Mouse (Mus musculus): ENCODE data around the gene Ostc. TPM values are rescaled to one million over a fixed set of nuclear protein-coding genes. Genes with fewer than 3 reads are reported as not detected.

Ostc gene
- polyA plus RNA-seq, 1 experiment from 2014 or later, result 403 TPM

DNA sequence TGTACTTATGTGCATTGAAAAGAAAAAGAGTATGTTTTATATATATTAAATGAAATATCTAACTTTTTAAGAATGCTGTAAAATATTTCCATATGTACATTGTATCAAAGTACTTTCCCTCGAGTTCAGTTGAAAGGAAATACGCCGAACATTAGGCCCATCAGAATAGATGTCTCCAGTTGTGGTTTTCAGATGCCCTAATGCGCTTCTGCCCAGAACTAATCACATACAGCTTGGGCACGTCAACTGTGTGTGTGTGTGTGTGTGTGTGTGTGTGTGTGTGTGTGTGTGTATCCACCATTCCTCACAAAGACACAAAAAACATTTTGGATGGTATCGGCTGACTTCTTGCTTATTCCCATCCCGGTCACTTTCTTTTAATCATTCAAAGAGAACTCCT, 7.3 kb upstream of the Ostc start:
- Histone ChIP-seq H3K27me3 (ENCODE audit: control insufficient read depth, insufficient read depth, low read length) (no peaks in the 10 kb centered on the region), H3K9me3 (replicated peaks; ENCODE audit: control insufficient read depth, low read length) (no peaks in the 10 kb centered on the region), H3K4me1 (ENCODE audit: control insufficient read depth, insufficient read depth, low read length) (no peaks in the 10 kb centered on the region), H3K9ac (replicated peaks; ENCODE audit: low read length) (no peak overlapping the region), H3K36me3 (replicated peaks; ENCODE audit: control insufficient read depth, insufficient read depth, low read depth, low read length) (no peaks in the 10 kb centered on the region), H3K27ac (replicated peaks; ENCODE audit: low read depth, low read length) (no peak overlapping the region), H3K4me3 (ENCODE audit: low read depth, low read length) (no peak overlapping the region), H3K4me2 (ENCODE audit: low read depth, low read length) (no peak overlapping the region)
- DNase-seq (ENCODE audit: low spot score) (no peak), ATAC-seq (replicated peaks; ENCODE audit: insufficient number of reproducible peaks, low FRiP score, low TSS enrichment, low read depth) (no peak)
- WGBS, result 72% methylated on average over 7 of the region's 7 CpGs

DNA sequence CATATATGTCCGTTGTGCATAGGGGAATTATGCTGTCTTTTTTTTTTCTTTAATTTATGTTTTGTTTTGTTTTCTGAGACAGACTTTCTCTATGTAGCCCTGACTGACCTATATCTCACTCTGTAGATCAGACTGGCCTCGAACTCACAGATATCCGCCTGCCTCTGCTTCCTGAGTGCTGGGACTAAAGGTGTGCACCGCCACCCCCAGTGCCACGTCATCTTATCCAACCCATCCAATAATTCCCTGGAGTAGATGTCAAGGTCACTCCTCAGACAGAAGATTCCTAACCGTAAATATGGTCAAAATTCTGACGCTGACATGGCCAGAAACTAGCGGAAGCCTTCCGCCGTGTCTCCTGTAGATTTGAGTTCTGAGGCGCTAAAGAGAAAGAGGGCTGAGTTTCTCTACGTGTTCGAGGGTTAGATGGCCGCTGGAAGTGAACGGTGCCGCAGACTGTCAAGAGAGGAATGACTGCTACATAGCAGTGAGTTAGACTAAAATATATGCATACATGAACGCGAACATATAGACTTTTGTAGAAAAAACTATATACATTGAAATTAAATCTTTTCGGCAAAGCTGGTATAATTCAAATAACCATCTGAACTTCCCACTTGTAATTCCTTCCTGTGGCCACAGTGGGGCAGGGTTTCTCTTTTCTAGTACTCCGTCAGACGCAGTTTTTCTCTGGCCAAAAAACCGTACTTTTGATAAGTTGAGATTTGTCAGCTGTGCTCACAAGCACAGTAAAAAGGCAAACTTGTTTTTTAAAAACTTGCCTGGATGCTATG, 5.7 kb upstream of the Ostc start:
- no peak for ATAC-seq (replicated peaks; ENCODE audit: insufficient number of reproducible peaks, low FRiP score, low TSS enrichment, low read depth)
- Histone ChIP-seq H3K4me2 (ENCODE audit: low read depth, low read length) (peak overlapping the region; percentile 43), H3K9ac (replicated peaks; ENCODE audit: low read length) (peak overlapping the region; percentile 25; the same call in 1 of the 2 replicates), H3K4me3 (ENCODE audit: low read depth, low read length) (peak overlapping the region; percentile 24; the same call in 1 of the 2 replicates), H3K27me3 (ENCODE audit: control insufficient read depth, insufficient read depth, low read length) (no peaks in the 10 kb centered on the region), H3K9me3 (replicated peaks; ENCODE audit: control insufficient read depth, low read length) (no peaks in the 10 kb centered on the region), H3K27ac (replicated peaks; ENCODE audit: low read depth, low read length) (no peak overlapping the region), H3K36me3 (replicated peaks; ENCODE audit: control insufficient read depth, insufficient read depth, low read depth, low read length) (no peaks in the 10 kb centered on the region), H3K4me1 (ENCODE audit: control insufficient read depth, insufficient read depth, low read length) (no peaks in the 10 kb centered on the region)
- WGBS, result 22% methylated on average over 22 of the region's 22 CpGs
- DNase-seq (ENCODE audit: low spot score), result peak; percentile 89

DNA sequence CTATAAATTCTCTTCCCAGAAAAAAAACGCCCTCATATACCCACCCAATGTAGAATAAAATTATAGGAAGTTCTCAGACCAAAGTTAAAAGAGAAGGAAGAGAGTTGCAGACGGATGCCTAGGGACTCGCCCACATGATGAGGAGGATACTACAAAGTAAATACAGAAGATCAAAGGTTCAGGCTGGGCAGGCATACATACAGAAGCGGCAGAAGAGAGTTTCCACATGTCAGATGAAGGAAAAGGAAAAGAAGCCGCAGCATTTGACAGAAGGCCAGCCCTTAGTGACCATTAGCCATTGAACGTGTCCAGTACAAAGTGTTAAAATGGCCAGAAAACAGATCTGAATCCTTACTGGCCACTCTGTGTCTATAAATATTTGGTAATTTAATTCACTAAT, 3.6 kb upstream of the Ostc start:
- no peaks in the 10 kb centered on the region for H3K9me3 ChIP-seq (replicated peaks; ENCODE audit: control insufficient read depth, low read length)
- 56% methylated on average over 6 of the region's 6 CpGs for WGBS
- H3K9ac ChIP-seq (replicated peaks; ENCODE audit: low read length), result no peak overlapping the region

DNA sequence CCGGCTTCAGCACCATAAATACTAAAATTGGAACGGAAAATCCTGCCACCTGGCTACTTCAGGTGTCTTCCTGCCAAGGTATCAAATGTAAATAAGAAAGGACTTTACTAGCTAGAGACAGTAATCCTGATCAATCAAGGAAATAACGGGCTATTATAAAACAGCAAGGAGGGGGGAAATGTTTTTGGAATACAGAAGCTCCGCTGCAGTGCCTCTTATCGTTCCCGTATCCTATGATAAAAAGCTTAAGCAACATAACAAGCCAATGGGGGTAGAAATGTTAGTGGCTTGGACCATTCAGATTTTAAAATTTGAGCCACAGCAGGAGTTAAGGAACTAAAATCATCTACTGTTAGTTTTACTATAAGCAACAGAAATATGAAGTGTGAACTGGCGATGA, 859 bp upstream of the Ostc start:
- Histone ChIP-seq H3K4me1 (ENCODE audit: control insufficient read depth, insufficient read depth, low read length) (no peaks in the 10 kb centered on the region), H3K36me3 (replicated peaks; ENCODE audit: control insufficient read depth, insufficient read depth, low read depth, low read length) (no peaks in the 10 kb centered on the region), H3K27me3 (ENCODE audit: control insufficient read depth, insufficient read depth, low read length) (no peaks in the 10 kb centered on the region), H3K4me2 (ENCODE audit: low read depth, low read length) (peak overlapping the region; percentile 33), H3K27ac (replicated peaks; ENCODE audit: low read depth, low read length) (no peak overlapping the region), H3K4me3 (ENCODE audit: low read depth, low read length) (peak overlapping the region; percentile 76; the same call in 1 of the 2 replicates), H3K9me3 (replicated peaks; ENCODE audit: control insufficient read depth, low read length) (no peaks in the 10 kb centered on the region), H3K9ac (replicated peaks; ENCODE audit: low read length) (no peak overlapping the region)
- DNase-seq (ENCODE audit: low spot score) (no peak), ATAC-seq (replicated peaks; ENCODE audit: insufficient number of reproducible peaks, low FRiP score, low TSS enrichment, low read depth) (no peak)
- 60% methylated on average over 7 of the region's 7 CpGs for WGBS

More for the DNA sequence above, 3.6 kb upstream of the Ostc start:
- H3K27ac ChIP-seq (replicated peaks; ENCODE audit: low read depth, low read length), result no peak overlapping the region
- DNase-seq (ENCODE audit: low spot score) (no peak), ATAC-seq (replicated peaks; ENCODE audit: insufficient number of reproducible peaks, low FRiP score, low TSS enrichment, low read depth) (no peak)
- H3K36me3 ChIP-seq (replicated peaks; ENCODE audit: control insufficient read depth, insufficient read depth, low read depth, low read length), result no peaks in the 10 kb centered on the region
- no peak overlapping the region for H3K4me2 ChIP-seq (ENCODE audit: low read depth, low read length)
- H3K4me1 ChIP-seq (ENCODE audit: control insufficient read depth, insufficient read depth, low read length), result no peaks in the 10 kb centered on the region
- H3K4me3 ChIP-seq (ENCODE audit: low read depth, low read length), result no peak overlapping the region
- no peaks in the 10 kb centered on the region for H3K27me3 ChIP-seq (ENCODE audit: control insufficient read depth, insufficient read depth, low read length)

DNA sequence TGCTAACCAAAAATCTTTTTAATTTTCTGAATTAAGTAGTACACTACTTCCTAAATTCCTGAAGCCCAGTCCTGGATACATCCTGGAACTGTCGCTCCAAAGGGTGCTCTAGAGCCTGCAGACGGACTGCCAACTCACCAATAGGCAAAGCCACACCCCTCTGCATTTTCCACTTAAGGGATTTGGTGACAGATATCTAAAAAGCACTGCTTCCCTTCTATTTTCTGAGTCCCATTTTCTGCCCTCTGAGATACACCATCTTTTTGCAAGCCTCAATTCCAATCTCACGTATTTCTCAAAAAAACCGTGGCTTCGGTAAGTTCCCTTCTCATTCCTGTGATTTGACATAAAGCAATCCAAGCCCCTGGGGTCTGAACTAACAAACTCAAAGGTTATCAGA, 715 bp downstream of the Ostc start:
- no peaks in the 10 kb centered on the region for H3K9me3 ChIP-seq (replicated peaks; ENCODE audit: control insufficient read depth, low read length)
- whole genome bisulfite sequencing, result 0% methylated on average over 5 of the region's 5 CpGs
- no peaks in the 10 kb centered on the region for H3K4me1 ChIP-seq (ENCODE audit: control insufficient read depth, insufficient read depth, low read length)
- no peaks in the 10 kb centered on the region for H3K36me3 ChIP-seq (replicated peaks; ENCODE audit: control insufficient read depth, insufficient read depth, low read depth, low read length)
- ATAC-seq (replicated peaks; ENCODE audit: insufficient number of reproducible peaks, low FRiP score, low TSS enrichment, low read depth) (no peak), DNase-seq (ENCODE audit: low spot score) (peak; percentile 27)
- H3K27me3 ChIP-seq (ENCODE audit: control insufficient read depth, insufficient read depth, low read length), result no peaks in the 10 kb centered on the region
- H3K9ac ChIP-seq (replicated peaks; ENCODE audit: low read length), result peak overlapping the region; percentile 74
- no peak overlapping the region for H3K27ac ChIP-seq (replicated peaks; ENCODE audit: low read depth, low read length)
- H3K4me3 ChIP-seq (ENCODE audit: low read depth, low read length), result peak overlapping the region; percentile 76
- peak overlapping the region; percentile 70 for H3K4me2 ChIP-seq (ENCODE audit: low read depth, low read length)

DNA sequence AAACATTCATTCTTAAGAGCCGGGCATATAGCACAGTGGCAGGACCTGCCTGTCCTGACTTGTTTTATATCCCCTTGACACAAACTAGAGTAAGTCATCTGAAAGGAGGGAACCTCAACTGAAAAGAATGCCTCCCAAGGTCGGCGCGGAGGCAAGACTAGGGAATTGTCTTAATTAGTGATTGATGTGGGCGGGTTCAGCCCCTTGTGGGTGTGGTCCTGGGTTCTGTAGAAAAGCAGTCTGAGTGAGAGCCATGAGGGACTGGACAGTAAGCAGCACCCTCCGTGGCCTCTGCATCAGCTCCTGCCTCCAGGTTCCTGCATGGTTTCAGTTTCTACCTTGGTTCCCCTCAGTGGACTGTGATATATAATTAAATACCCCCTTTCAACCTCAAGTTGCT, 7.0 kb downstream of the Ostc start:
- Histone ChIP-seq H3K27me3 (ENCODE audit: control insufficient read depth, insufficient read depth, low read length) (no peaks in the 10 kb centered on the region), H3K4me2 (ENCODE audit: low read depth, low read length) (no peak overlapping the region), H3K27ac (replicated peaks; ENCODE audit: low read depth, low read length) (no peak overlapping the region), H3K9me3 (replicated peaks; ENCODE audit: control insufficient read depth, low read length) (no peaks in the 10 kb centered on the region), H3K4me1 (ENCODE audit: control insufficient read depth, insufficient read depth, low read length) (no peaks in the 10 kb centered on the region), H3K9ac (replicated peaks; ENCODE audit: low read length) (no peak overlapping the region), H3K36me3 (replicated peaks; ENCODE audit: control insufficient read depth, insufficient read depth, low read depth, low read length) (no peaks in the 10 kb centered on the region; the same call in none of the 2 replicates), H3K4me3 (ENCODE audit: low read depth, low read length) (no peak overlapping the region)
- DNase-seq (ENCODE audit: low spot score) (no peak), ATAC-seq (replicated peaks; ENCODE audit: insufficient number of reproducible peaks, low FRiP score, low TSS enrichment, low read depth) (no peak)
- WGBS, result 82% methylated on average over 6 of the region's 6 CpGs

DNA sequence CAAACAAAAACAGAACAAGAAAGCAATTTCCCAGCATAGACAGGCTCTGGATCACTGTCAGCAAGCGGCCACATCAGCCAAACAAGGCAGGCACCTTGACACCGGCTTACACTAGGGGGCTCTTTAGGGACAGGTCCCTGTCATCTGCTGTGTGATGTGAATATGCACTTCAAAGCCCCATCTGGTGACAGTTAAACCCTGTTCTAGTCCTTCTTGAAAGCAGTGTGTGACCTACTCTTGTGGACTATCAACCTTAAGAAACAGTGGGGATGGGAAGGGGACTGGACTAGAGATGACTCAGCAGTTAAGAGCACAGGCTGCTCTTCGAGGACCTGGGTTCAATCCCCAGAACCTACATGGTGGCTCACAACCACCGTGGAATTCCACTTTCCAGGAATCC, 11.6 kb downstream of the Ostc start:
- H3K27me3 ChIP-seq (ENCODE audit: control insufficient read depth, insufficient read depth, low read length), result no peaks in the 10 kb centered on the region
- DNase-seq (ENCODE audit: low spot score) (no peak), ATAC-seq (replicated peaks; ENCODE audit: insufficient number of reproducible peaks, low FRiP score, low TSS enrichment, low read depth) (no peak)
- WGBS, result 89% methylated on average over 4 of the region's 4 CpGs
- H3K4me2 ChIP-seq (ENCODE audit: low read depth, low read length), result no peak overlapping the region
- H3K4me3 ChIP-seq (ENCODE audit: low read depth, low read length), result no peak overlapping the region
- no peaks in the 10 kb centered on the region for H3K4me1 ChIP-seq (ENCODE audit: control insufficient read depth, insufficient read depth, low read length)
- no peak overlapping the region for H3K9ac ChIP-seq (replicated peaks; ENCODE audit: low read length)
- H3K9me3 ChIP-seq (replicated peaks; ENCODE audit: control insufficient read depth, low read length), result no peaks in the 10 kb centered on the region
- H3K36me3 ChIP-seq (replicated peaks; ENCODE audit: control insufficient read depth, insufficient read depth, low read depth, low read length), result peaks cover 7% of the 10 kb centered on the region
- no peak overlapping the region for H3K27ac ChIP-seq (replicated peaks; ENCODE audit: low read depth, low read length)

DNA sequence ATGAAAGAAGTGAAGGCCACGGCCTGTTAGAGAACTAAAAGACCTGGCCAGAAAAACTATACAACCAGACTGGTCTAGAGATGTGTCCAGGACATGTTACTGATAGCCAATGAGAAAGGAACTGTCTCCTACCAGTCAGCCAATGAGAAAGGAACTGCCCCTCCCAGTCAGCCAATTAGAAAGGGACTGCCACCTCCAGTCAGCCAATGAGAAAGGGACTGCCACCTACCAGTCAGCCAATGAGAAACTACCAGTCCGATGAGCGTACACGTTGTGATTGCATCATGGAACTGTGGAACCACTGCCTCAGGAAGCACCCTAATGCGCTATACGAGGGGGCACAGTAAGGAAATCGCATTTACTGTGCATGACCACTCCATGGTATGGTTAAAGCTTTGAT, 14.5 kb downstream of the Ostc start:
- H3K4me3 ChIP-seq (ENCODE audit: low read depth, low read length), result no peak overlapping the region
- ATAC-seq (replicated peaks; ENCODE audit: insufficient number of reproducible peaks, low FRiP score, low TSS enrichment, low read depth) (no peak), DNase-seq (ENCODE audit: low spot score) (no peak)
- WGBS, result 93% methylated on average over 7 of the region's 7 CpGs
- H3K36me3 ChIP-seq (replicated peaks; ENCODE audit: control insufficient read depth, insufficient read depth, low read depth, low read length), result peaks cover 7% of the 10 kb centered on the region
- H3K4me2 ChIP-seq (ENCODE audit: low read depth, low read length), result no peak overlapping the region
- H3K27me3 ChIP-seq (ENCODE audit: control insufficient read depth, insufficient read depth, low read length), result no peaks in the 10 kb centered on the region
- no peak overlapping the region for H3K9ac ChIP-seq (replicated peaks; ENCODE audit: low read length)
- H3K27ac ChIP-seq (replicated peaks; ENCODE audit: low read depth, low read length), result no peak overlapping the region
- no peaks in the 10 kb centered on the region for H3K4me1 ChIP-seq (ENCODE audit: control insufficient read depth, insufficient read depth, low read length)
- H3K9me3 ChIP-seq (replicated peaks; ENCODE audit: control insufficient read depth, low read length), result no peaks in the 10 kb centered on the region
